Mouse (Mus musculus) kidney, postnatal 14 days (tissue): ENCODE data around the gene Mrpl42.
A peak's percentile ranks its signal among the peaks of the same experiment; 100 is the strongest.

Experiments used
- DNase-seq: peaks from one replicate; pipeline ENCODE4 v3.0.0; 2022; ENCODE audit warnings: mixed read lengths

Gene Mrpl42

GRCm38 (mm10) chr10:95456103-95456502 is 45.6 kb downstream of the Mrpl42 start:
- DNase-seq: no peak

GRCm38 (mm10) chr10:95453282-95453681 is 48.5 kb downstream of the Mrpl42 start:
- no peak for DNase-seq

GRCm38 (mm10) chr10:95449033-95449432 is 52.7 kb downstream of the Mrpl42 start:
- DNase-seq: no peak

- no peak for DNase-seq
Observed at GRCm38 (mm10) chr10:95447954-95448353, 53.8 kb downstream of the Mrpl42 start.

GRCm38 (mm10) chr10:95445104-95446056 is 56.4 kb downstream of the Mrpl42 start:
- peak; percentile 58 for DNase-seq

GRCm38 (mm10) chr10:95442334-95442733 is 59.4 kb downstream of the Mrpl42 start:
- no peak for DNase-seq

- no peak for DNase-seq
Observed at GRCm38 (mm10) chr10:95440566-95440965, 61.2 kb downstream of the Mrpl42 start.

GRCm38 (mm10) chr10:95439718-95440339 is 61.9 kb downstream of the Mrpl42 start:
- DNase-seq: no peak

GRCm38 (mm10) chr10:95438941-95439340 is 62.8 kb downstream of the Mrpl42 start:
- no peak for DNase-seq
